Mouse (Mus musculus) thymus, postnatal 10 days (tissue): ENCODE measurements around the gene Gla.

Source experiments
- DNase-seq, 2 experiments: peaks; one replicate each; pipeline ENCODE4 v3.0.0; 2021; ENCODE audit warnings: low spot score in 2 of 2

Gla gene

DNA sequence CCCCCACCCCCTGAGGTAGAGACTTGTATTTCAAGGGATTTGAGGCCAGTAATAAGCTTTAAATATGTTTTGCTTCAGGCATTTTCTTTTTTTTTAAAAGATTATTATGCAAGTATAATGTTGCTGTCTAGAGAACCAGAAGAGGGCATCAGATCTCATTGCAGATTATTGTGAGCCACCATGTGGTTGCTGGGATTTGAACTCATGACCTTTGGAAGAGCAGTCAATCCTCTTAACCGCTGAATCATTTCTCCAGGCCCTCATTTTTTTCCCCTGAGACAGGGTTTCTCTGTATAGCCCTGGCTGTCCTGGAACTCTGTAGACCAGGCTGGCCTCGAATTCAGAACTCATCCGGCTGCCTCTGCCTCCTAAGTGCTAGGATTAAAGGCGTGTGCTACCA lies 12.7 kb downstream of the Gla start:
- no peak for DNase-seq

DNA sequence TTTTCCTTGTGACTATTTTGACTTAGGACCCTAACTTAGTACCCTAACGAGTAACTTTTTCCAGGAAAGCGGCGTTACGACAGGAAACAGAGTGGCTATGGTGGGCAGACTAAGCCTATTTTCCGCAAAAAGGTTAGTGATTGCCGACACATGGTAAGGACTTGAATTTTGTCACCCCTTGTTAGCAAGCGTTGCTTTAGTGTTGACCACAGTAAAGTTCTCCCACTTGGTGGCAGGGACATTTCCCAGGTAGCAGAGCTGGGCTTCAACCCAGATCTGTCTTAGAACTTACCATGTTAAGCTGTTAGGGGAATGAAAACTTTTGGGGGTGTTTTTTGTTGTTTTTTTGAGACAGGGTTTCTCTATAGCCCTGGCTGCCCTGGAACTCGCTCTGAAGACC lies 14.5 kb downstream of the Gla start:
- no peak for DNase-seq

DNA sequence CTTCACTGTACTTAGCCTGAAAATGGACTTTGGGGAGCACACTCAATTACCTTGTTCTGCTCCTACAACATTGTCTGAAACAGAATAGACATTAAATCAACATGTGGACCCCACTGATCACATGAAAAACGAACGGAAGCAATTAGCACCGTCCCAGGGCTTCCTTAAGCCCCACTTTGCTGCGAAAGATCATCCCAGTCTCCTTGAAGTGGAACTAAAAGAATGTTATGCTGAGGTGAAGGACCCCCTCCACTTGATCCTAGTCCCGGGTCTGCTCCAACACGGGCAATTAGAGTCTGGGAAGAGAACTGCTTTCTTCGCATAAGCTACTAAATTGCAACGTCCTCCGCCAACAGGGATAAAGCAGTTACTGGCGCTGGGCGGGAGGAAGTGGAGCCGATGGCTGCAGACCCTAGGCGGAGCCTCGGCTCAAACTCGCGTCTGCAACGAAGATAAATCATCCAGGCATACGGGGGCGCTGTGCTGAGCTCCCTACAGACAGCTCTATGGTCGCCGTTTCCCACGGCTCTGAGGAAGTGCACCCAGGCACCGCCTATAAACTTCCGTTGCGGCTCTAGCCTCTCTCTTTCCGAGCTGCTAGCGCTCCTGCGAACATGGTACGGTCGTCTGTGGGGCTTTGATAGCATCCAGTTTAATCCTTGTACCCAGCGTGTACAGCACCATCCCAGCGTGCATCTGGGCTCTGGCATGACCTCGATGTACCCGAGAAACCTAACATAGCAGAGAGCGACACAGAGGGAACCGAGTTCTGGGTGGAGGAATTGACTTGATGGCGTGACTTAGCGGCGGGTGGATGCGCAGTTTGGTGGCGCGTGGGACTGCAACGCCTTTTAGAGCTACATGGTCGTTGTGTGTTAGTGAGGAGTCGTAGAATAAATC lies 15.6 kb downstream of the Gla start, which contains the start of gene Rpl36a:
Gene Rpl36a (plus strand): TSS at position 552 of the 900 bp plus-strand sequence.
- peak; percentile 86 to 87 for DNase-seq

DNA sequence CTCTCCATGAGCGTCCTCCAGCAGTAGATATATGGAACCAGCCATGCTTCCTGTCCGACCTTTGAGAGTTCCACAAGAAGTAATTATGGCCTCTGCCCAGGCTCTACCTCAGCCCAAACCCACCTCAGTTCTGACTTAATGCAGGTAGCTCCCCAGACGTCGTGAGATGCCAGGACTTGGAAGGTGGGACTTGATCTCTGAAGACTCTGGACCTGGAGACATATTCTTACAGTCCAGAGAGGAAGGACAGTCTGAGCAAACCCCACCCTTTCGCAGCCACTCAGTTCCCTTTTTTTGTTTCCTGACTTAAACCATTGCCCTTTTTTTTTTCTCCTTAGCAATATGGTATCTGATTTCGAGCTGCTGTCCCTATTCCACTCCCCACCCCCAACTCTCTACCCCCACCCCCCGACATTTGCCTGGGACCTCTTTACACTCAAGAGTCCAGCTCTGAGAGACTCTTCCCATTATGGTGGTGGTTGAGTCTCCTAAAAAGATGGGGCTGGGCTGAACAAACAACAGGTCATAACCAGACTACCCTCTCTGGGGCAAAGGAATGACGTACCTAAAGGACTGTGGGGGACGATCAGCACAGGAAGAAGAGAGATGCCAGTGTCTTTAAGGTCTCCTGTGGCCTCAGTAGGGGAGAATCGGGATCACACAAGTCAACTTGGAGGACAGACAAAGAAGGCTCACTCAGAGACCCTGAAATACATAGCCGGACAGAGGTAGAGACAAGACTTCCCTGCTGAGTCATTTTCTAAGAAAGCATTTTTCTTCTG lies 17.8 kb downstream of the Gla start, which contains the start of gene Btk:
Gene Btk (minus strand): TSS at position 683 of the 782 bp plus-strand sequence.
- DNase-seq: no peak

DNA sequence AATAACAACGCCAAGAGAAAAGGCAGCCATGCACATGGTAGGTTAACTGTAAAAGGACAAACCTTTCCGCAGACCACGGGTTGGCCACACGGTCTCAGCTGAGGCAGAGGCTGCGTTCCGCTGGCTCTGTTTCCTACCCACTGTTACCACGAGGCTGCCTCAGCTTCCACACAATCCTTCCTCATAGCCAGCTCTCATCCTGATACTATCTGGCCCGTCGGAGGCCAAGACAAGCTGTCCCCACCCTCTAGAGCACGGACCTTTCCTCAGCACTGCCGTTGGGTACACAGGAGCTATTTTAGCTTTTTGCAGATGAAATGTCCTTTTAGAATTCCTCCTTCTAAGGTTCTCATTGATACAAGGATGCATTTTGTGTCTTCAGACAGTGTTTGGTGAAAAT lies 18.7 kb downstream of the Gla start:
- DNase-seq: no peak

- no peak for DNase-seq
These were observed 20.2 kb downstream of the Gla start for GRCm38 (mm10) chrX:134580528-134581305.

DNA sequence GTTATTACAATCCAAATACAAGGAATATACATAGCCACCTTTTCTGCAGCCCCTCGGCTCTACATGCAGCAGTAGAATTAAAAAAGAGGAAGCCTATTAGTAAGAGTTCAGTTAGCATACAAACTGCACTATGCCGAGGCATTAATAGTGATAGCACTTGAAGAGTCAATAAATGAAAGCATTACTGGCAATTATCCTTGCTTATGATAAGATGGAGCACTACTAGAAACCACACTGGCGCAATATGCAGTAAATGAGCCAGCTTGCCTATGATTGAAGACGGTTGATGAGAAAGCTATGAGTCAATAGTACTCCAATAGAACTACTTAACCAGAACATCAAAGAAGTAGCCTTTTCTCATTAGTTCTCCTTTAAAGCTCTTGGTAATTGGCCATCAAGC lies 23.0 kb downstream of the Gla start:
- no peak for DNase-seq

GRCm38 (mm10) chrX:134566536-134567222 lies 34.2 kb downstream of the Gla start:
- peak in 1 of 2 experiments; percentile 8 for DNase-seq

GRCm38 (mm10) chrX:134564326-134564725 lies 36.6 kb downstream of the Gla start:
- no peak for DNase-seq

- no peak for DNase-seq
These were observed 46.5 kb downstream of the Gla start for GRCm38 (mm10) chrX:134554425-134554824.

GRCm38 (mm10) chrX:134553326-134553725 lies 47.6 kb downstream of the Gla start:
- no peak for DNase-seq

- DNase-seq: peak in 1 of 2 experiments; percentile 33
These were observed 50.0 kb downstream of the Gla start for GRCm38 (mm10) chrX:134550903-134551302.

DNA sequence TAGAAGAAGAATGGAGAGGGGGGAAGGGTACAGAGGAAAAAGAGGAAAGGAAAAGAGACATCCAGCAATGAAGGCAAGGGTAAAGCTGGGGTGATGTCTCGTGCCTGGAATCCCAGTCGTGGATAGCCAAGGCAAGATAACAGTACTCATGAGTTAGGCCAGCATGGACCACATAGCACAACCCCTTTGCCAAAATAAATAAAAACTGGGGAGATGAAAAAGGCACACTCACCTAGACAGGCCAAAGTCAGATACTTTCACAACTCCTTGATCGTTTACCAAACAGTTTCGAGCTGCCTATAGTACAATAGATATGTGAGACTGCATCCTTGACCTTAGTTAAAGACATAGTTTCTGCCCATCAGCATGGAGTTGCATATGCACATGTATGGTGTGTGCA lies 53.6 kb downstream of the Gla start:
- no peak for DNase-seq

- no peak for DNase-seq
These were observed 59.0 kb downstream of the Gla start for GRCm38 (mm10) chrX:134541955-134542308.

- DNase-seq: peak; percentile 27 to 48
These were observed 59.6 kb downstream of the Gla start, which contains the start of gene Timm8a1 for GRCm38 (mm10) chrX:134541145-134541954. Gene Timm8a1, minus strand, starts transcription at chrX:134541865.

DNA sequence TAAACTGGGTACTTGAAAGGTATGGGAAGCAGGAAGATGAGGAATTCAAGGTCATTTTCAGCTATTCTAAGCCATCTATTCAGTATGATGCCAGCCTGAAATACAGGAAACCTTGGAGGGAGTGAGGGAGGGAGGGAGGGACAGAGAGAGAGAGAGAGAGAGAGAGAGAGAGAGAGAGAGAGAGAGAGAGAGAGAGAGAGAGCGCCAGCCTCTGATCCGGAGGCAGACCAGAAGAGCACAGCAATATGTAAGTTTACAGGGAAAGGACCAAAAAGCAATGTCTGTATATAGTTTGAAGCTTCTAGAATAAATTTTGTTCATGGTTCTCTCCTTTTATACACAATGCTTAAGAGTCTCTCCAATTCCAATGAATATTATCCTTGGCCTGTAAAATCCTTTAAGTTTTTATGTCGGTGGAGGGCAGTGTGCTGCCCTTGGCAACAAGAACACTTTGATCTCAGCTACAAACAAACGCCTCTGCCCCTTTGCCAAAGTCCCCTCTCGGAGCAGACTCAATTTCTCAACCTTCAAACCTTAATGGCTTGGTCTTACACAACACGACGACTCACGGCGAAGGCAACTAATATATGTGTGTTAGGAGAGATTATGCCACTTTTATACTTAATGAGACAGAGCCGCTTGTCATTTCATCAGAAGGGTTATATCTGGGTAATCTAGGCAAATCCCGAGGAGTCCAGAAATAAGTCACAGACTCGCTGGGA lies 60.4 kb downstream of the Gla start:
- no peak for DNase-seq

DNA sequence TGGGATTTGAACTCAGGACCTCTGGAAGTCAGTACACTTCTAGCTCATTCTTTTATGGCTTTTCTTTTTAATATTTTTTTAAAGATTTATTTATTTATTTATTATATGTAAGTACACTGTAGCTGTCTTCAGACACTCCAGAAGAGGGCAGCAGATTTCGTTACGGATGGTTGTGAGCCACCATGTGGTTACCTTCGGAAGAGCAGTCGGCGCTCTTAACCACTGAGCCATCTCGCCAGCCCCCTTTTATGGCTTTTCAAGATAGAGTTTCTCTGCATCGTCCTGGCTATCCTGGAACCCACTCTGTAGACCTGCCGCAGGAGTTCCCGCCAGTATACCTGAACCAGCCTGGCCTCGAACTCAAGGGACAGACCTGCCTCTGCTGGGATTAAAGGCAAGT lies 61.1 kb downstream of the Gla start:
- DNase-seq: peak in 1 of 2 experiments; percentile 5
